14 mouse cellular contexts compared by ENCODE assay signal in the genomic region with DNA sequence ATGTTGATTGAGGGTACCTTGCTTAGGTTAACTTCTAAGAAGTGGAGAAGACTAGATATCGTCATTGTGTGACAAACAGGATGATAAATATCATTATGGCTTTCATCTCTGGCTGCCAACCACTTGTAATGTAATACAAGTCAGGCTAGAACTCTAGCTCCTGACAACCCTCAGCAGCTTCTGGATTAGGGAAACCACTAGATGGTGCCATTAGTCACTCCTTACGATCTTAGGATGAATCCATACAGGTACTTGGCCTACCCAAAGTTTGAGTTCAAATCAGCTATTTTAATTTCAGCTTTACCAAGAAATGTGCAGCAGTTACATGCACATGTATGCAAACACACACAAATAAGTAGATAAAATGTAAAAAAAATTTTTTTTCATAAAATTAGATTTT. TPM values are rescaled to one million over a fixed set of nuclear protein-coding genes. Genes with fewer than 3 reads are reported as not detected.
A peak's percentile ranks its signal among the peaks of the same experiment; 100 is the strongest.
DNase-seq lines count a peak whose midpoint lies in the region; ATAC-seq and TF ChIP-seq lines count a peak whose summit lies in the region.
"Had no signal": no experiment of that assay in that cellular context is flagged by ENCODE, and none has a peak within 500 bp of the region (broad histone marks: within the 10 kb centered on the region; RNA-seq: fewer than 3 reads in every experiment).

No protein-coding gene starts in this region.

- no peak for ATAC-seq in hindbrain, embryonic 11.5 days (ENCODE audit: low FRiP score)
- no peak for ATAC-seq in hindbrain, embryonic 16.5 days
- no peak for ATAC-seq in lung, embryonic 14.5 days (ENCODE audit: insufficient read depth)
- ATAC-seq in Patski, result no peak

- intact Hi-C loops in left cerebral cortex, postnatal 36 days (cut with DNase I), result no loop called here

- in situ Hi-C loops in Patski (cut with MboI; ENCODE audit: low pct_unique_long_range_greater_than_20kb), result no loop called here

- TF ChIP-seq CTCF in lung, embryonic 14.5 days (IDR thresholded peaks at IDR 0.05; ENCODE audit: low read depth), result peak; percentile 21; the same call in 1 of the 2 replicates
- TF ChIP-seq CTCF in Patski (IDR thresholded peaks at IDR 0.05), result peak; percentile 48

- H3K4me2 ChIP-seq in hindbrain, embryonic 11.5 days (replicated peaks; ENCODE audit: low read depth, low read length), result no peak overlapping the region
- H3K4me2 ChIP-seq in hindbrain, embryonic 16.5 days (ENCODE audit: low read length), result no peak overlapping the region
- no peak overlapping the region for H3K4me2 ChIP-seq in lung, embryonic 14.5 days
- H3K4me2 ChIP-seq: embryonic facial prominence, embryonic 12.5 days; limb, embryonic 13.5 days had no signal

- no peaks in the 10 kb centered on the region for H3K4me1 ChIP-seq in hindbrain, embryonic 11.5 days (replicated peaks; ENCODE audit: control insufficient read depth, insufficient read depth, low read length)
- no peaks in the 10 kb centered on the region for H3K4me1 ChIP-seq in hindbrain, embryonic 16.5 days (ENCODE audit: control insufficient read depth, insufficient read depth, low read depth, low read length)
- no peaks in the 10 kb centered on the region for H3K4me1 ChIP-seq in lung, embryonic 14.5 days (ENCODE audit: insufficient read depth)
- H3K4me1 ChIP-seq: embryonic facial prominence, embryonic 12.5 days; limb, embryonic 13.5 days had no signal

- 34% methylated on average over 2 of the region's 2 CpGs for WGBS in hindbrain, embryonic 11.5 days
- 48% methylated on average over 2 of the region's 2 CpGs for WGBS in hindbrain, embryonic 16.5 days
- WGBS in lung, embryonic 14.5 days, result 32% methylated on average over 2 of the region's 2 CpGs

- no peak overlapping the region for H3K4me3 ChIP-seq in hindbrain, embryonic 11.5 days (ENCODE audit: low read depth, low read length)
- no peak overlapping the region for H3K4me3 ChIP-seq in hindbrain, embryonic 16.5 days (ENCODE audit: low read length)
- H3K4me3 ChIP-seq in lung, embryonic 14.5 days (ENCODE audit: low read depth, low read length), result no peak overlapping the region
- H3K4me3 ChIP-seq: embryonic facial prominence, embryonic 12.5 days; limb, embryonic 13.5 days had no signal

- H3K9me3 ChIP-seq in hindbrain, embryonic 11.5 days (ENCODE audit: control insufficient read depth, low read length), result no peaks in the 10 kb centered on the region
- H3K9me3 ChIP-seq in hindbrain, embryonic 16.5 days (ENCODE audit: control insufficient read depth, low read length), result no peaks in the 10 kb centered on the region
- H3K9me3 ChIP-seq in lung, embryonic 14.5 days (ENCODE audit: low read depth, low read length), result no peaks in the 10 kb centered on the region
- H3K9me3 ChIP-seq: embryonic facial prominence, embryonic 12.5 days; limb, embryonic 13.5 days had no signal

- POLR2A ChIA-PET in Patski (lab: Charles Lee), result no interaction called here

- peak; percentile 11 for DNase-seq in hindbrain, embryonic 11.5 days (ENCODE audit: low spot score)
- DNase-seq in lung, embryonic 14.5 days, result peak; percentile 48
- DNase-seq in lung, postnatal 10 days, result no peak
- no peak for DNase-seq in Patski (ENCODE audit: low read depth, low spot score)
- DNase-seq in fibroblast of lung, adult 2 months (ENCODE audit: low read depth), result peak; percentile 23
- no peak for DNase-seq in testis, postnatal 14 days (ENCODE audit: low spot score)
- no peak for DNase-seq in left cerebral cortex, postnatal 36 days (ENCODE audit: low spot score in 2 of 2)
- DNase-seq: heart, postnatal 14 days; kidney, adult 11 months had no signal

- CTCF ChIA-PET in Patski (lab: Charles Lee), result interaction anchor here (0.6 to 1.4 kb wide), 5 partner anchors 14 to 288 kb away, joined by 3 to 4 read pairs (median 3); no protein-coding TSS in a partner anchor

- H3K27me3 ChIP-seq in hindbrain, embryonic 11.5 days (ENCODE audit: control insufficient read depth, insufficient read depth, low read length), result no peaks in the 10 kb centered on the region
- H3K27me3 ChIP-seq in hindbrain, embryonic 16.5 days (replicated peaks; ENCODE audit: control insufficient read depth, insufficient read depth, low read length), result no peaks in the 10 kb centered on the region
- no peaks in the 10 kb centered on the region for H3K27me3 ChIP-seq in lung, embryonic 14.5 days (ENCODE audit: insufficient read depth, low read length)
- H3K27me3 ChIP-seq in Patski, result no peaks in the 10 kb centered on the region
- H3K27me3 ChIP-seq: embryonic facial prominence, embryonic 12.5 days; limb, embryonic 13.5 days had no signal

- H3K36me3 ChIP-seq in hindbrain, embryonic 11.5 days (ENCODE audit: control insufficient read depth, insufficient read depth, low read length), result no peaks in the 10 kb centered on the region
- H3K36me3 ChIP-seq in hindbrain, embryonic 16.5 days (ENCODE audit: control insufficient read depth, insufficient read depth, low read length), result no peaks in the 10 kb centered on the region
- H3K36me3 ChIP-seq in lung, embryonic 14.5 days (ENCODE audit: insufficient read depth), result no peaks in the 10 kb centered on the region
- H3K36me3 ChIP-seq: embryonic facial prominence, embryonic 12.5 days; limb, embryonic 13.5 days had no signal

- no peak overlapping the region for H3K9ac ChIP-seq in hindbrain, embryonic 11.5 days (ENCODE audit: low read depth, low read length)
- H3K9ac ChIP-seq in hindbrain, embryonic 16.5 days (ENCODE audit: low read depth, low read length), result no peak overlapping the region
- H3K9ac ChIP-seq in lung, embryonic 14.5 days, result no peak overlapping the region
- H3K9ac ChIP-seq: embryonic facial prominence, embryonic 12.5 days; limb, embryonic 13.5 days had no signal

- no peak overlapping the region for H3K27ac ChIP-seq in hindbrain, embryonic 11.5 days (ENCODE audit: low read depth, low read length)
- H3K27ac ChIP-seq in hindbrain, embryonic 16.5 days (ENCODE audit: low read depth, low read length), result no peak overlapping the region
- H3K27ac ChIP-seq in lung, embryonic 14.5 days (ENCODE audit: low read depth), result no peak overlapping the region
- H3K27ac ChIP-seq: embryonic facial prominence, embryonic 12.5 days; limb, embryonic 13.5 days; macrophage had no signal

RNA-seq across cellular contexts. Expression of a gene that starts 37.4 kb away (rescaled TPM):
- 3.4 and 6.1 TPM in 2 replicates for polyA plus RNA-seq in hindbrain, embryonic 11.5 days (2014; fragmentation: Nextera tagmentation; extraction: Ambion mirVana)
- polyA plus RNA-seq in hindbrain, embryonic 16.5 days (2015; fragmentation: Nextera tagmentation; extraction: Ambion mirVana), result not detected in 2 replicates
- polyA plus RNA-seq in lung, embryonic 14.5 days (2014; fragmentation: Nextera tagmentation; extraction: Ambion mirVana), result not detected in 2 replicates
- 0.10 TPM for polyA plus RNA-seq in Patski (2021)
- not detected for total RNA-seq in left cerebral cortex, postnatal 36 days (2021)
- total RNA-seq: granulocyte monocyte progenitor cell, adult 5-6 weeks had no signal
- polyA plus RNA-seq: macrophage had no signal

RNA-seq across cellular contexts. Expression of a gene that starts 49.6 kb away (rescaled TPM):
- 16.4 and 19.9 TPM in 2 replicates for polyA plus RNA-seq in hindbrain, embryonic 11.5 days (2014; fragmentation: Nextera tagmentation; extraction: Ambion mirVana)
- 0.09 and 0.20 TPM in 2 replicates for polyA plus RNA-seq in hindbrain, embryonic 16.5 days (2015; fragmentation: Nextera tagmentation; extraction: Ambion mirVana)
- polyA plus RNA-seq in lung, embryonic 14.5 days (2014; fragmentation: Nextera tagmentation; extraction: Ambion mirVana), result 0.23 TPM in 1 of 2 replicates, not detected in the other
- polyA plus RNA-seq in Patski (2021), result 0.35 TPM
- total RNA-seq in left cerebral cortex, postnatal 36 days (2021), result not detected
- total RNA-seq: granulocyte monocyte progenitor cell, adult 5-6 weeks had no signal
- polyA plus RNA-seq: macrophage had no signal

Comparison
In these comparisons a context has a peak if more than half of its experiments do, and no peak if none do; other contexts are left out.
1. DNase-seq: peak in hindbrain, embryonic 11.5 days (single experiment), lung, embryonic 14.5 days (single experiment) and fibroblast of lung, adult 2 months (single experiment); none in lung, postnatal 10 days (single experiment), Patski (single experiment), testis, postnatal 14 days (single experiment) and left cerebral cortex, postnatal 36 days (0 of 2).
2. RNA of a gene that starts 49.6 kb away (polyA plus RNA-seq): 16.4 to 19.9 TPM in hindbrain, embryonic 11.5 days; 0.35 TPM in Patski (single experiment), 0.09 to 0.20 TPM in hindbrain, embryonic 16.5 days and 0.23 TPM in lung, embryonic 14.5 days; every median in the first group is over 10 times any median in the second.